Mouse (Mus musculus) embryo, embryonic 11 days (tissue): ENCODE measurements around the gene Vmn2r108.
"Not testable (repeated sequence)": the region's sequence is repeated elsewhere in the genome, so short reads cannot be mapped to it uniquely, and the experiment has no call there.

Experiments used
- DNase-seq: peaks from one replicate; pipeline ENCODE4 v3.0.0-alpha.2; 2015

Vmn2r108 gene

GRCm38 (mm10) chr17:20481231-20481630 is at the start of gene Vmn2r108:
Vmn2r108 (minus strand) TSS chr17:20481331.
- DNase-seq: no peak

DNA sequence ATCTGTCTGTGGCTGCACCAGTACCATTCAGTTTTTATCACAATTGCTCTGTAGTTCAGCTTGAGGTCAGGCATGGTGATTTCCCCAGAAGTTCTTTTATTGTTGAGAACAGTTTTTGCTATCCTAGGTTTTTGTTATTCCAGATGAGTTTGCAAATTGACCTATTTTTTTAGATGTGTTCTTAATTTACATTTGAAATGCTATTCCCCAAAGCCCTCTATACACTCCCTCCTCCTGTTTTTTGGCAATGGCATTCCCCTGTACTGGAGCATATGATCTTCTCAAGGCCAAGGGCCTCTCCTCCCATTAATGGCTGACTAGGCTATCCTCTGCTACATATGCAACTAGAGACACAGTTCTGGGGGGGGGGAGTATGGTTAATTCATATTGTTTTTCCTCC is 27.1 kb upstream of the Vmn2r108 start:
- DNase-seq: not testable (repeated sequence)

DNA sequence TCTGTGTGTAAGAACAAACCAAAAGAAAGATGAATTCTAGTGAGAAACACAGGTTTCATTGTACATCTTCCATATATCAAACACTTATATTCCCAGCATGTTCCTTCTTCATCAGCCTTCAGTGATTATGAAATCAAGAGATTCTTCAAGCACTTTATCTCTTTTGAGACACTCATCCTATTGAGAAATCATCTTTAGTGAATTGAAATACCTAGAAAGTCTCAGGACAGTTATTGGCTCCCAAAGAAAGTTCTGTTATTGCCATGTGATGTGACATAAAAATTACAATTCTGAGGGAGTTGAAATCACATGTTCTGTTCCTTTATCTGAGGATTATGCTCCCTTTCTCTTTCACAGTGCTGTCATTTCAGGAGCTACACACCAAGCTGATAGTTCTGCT is 16.7 kb upstream of the Vmn2r108 start, which contains the start of gene Vmn1r225:
Gene Vmn1r225 (plus strand): TSS at position 301 of the 400 bp plus-strand sequence.
- DNase-seq: no peak

DNA sequence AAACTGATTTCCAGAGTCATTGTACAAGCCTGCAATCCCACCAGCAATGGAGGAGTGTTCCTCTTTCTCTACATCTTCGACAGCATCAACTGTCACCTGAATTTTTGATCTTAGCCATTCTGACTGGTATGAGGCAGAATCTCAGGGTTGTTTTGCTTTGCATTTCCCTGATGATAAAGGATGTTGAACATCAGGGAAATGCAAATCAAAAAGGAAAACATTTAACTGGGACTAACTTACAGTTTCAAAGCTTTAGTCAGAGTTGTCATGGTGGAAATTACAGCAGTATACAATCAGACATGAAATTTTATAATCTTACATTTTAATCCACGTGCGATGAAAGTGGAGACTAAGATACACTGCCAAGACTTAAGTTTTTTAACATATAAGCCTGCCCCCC is 7.8 kb downstream of the Vmn2r108 start:
- DNase-seq: peak; percentile 46

GRCm38 (mm10) chr17:20439263-20439662 is 41.9 kb downstream of the Vmn2r108 start:
- no peak for DNase-seq

- DNase-seq: no peak
Measured at GRCm38 (mm10) chr17:20413846-20414245, 67.3 kb downstream of the Vmn2r108 start, which contains the start of gene Vmn1r224. Vmn1r224 (plus strand) TSS chr17:20414146.
